Mouse (Mus musculus) induced T-regulatory cell, adult 2 months (primary cell): ENCODE data around the gene Pdyn.

ENCODE experiments used
- DNase-seq: peaks from one replicate; pipeline ENCODE4 v3.0.0-alpha.2; 2012; ENCODE audit warnings: low read depth

Gene Pdyn

DNA sequence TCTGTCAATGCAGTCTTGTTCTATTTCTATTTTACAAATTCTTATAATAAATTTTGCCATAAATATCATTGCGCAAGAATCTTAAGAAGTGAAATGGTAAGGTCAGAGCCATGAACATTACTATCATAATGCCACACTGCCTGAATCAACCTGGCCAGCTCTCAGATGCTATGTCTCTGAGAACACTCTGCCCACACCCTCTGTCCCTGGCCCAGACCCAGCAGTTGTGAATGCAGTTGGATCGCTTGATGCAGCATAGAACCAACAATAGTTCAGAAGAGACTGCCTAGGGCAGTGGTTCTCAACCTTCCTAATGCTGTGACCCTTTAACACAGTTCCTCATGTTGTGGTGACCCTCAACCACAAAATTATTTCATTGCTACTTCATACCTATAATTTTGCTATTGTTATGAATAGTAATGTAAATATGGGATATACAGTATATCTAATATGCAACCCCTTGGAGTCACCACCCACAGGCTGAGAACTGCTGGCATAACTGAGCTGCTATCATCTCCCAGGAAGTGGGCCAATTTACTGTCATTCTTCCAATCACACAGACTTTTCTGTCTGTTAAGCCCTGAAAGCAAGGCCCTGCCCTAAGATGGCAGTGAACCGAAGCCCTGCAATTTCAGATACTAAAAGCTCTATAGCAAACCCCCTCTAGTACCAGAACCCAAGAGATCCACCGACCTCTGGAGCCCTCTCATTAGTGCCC, 45.3 kb downstream of the Pdyn start:
- no peak for DNase-seq

DNA sequence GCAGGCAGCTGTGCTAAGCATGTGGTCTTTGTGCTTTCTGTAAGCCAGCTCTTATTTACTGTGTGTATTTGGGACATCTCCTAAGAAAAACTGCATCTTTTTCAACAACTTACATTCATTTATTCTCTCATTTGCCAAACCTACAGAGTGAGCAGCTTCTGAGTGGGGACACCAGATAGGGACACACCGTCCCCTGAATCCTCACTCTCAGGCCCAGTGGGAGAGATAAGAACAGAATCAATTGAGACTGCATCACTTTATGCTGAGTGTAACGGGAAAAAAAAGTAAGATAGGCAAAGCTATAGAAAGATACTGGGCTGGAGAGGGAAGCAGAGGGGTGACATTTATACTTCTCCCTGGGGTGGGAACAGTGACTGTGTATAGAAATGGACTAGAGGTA, 46.0 kb downstream of the Pdyn start:
- no peak for DNase-seq

GRCm38 (mm10) chr2:129652616-129653015, 47.0 kb downstream of the Pdyn start:
- DNase-seq, result no peak
